Mouse (Mus musculus) right cerebral cortex, postnatal 25 days (tissue): ENCODE data around the gene Ppm1l.

Experiments used
- DNase-seq: peaks from one replicate; pipeline ENCODE4 v3.0.0; 2022

Gene Ppm1l

GRCm38 (mm10) chr3:69340971-69341370 lies 24.3 kb downstream of the Ppm1l start:
- no peak for DNase-seq

GRCm38 (mm10) chr3:69341514-69341913 lies 24.9 kb downstream of the Ppm1l start:
- DNase-seq: no peak

GRCm38 (mm10) chr3:69342247-69342921 lies 25.7 kb downstream of the Ppm1l start:
- no peak for DNase-seq

GRCm38 (mm10) chr3:69343124-69343523 lies 26.5 kb downstream of the Ppm1l start:
- DNase-seq: no peak

- no peak for DNase-seq
Measured at GRCm38 (mm10) chr3:69346514-69346913, 29.9 kb downstream of the Ppm1l start.

- DNase-seq: no peak
Measured at GRCm38 (mm10) chr3:69348197-69348920, 31.7 kb downstream of the Ppm1l start.

- no peak for DNase-seq
Measured at GRCm38 (mm10) chr3:69348921-69349237, 32.2 kb downstream of the Ppm1l start.

GRCm38 (mm10) chr3:69349973-69350372 lies 33.3 kb downstream of the Ppm1l start:
- DNase-seq: no peak

- no peak for DNase-seq
Measured at GRCm38 (mm10) chr3:69352194-69352593, 35.5 kb downstream of the Ppm1l start.

GRCm38 (mm10) chr3:69354681-69355080 lies 38.0 kb downstream of the Ppm1l start:
- DNase-seq: no peak

- DNase-seq: no peak
Measured at GRCm38 (mm10) chr3:69356078-69356665, 39.5 kb downstream of the Ppm1l start.

- DNase-seq: no peak
Measured at GRCm38 (mm10) chr3:69356781-69357180, 40.1 kb downstream of the Ppm1l start.

GRCm38 (mm10) chr3:69357897-69358619 lies 41.4 kb downstream of the Ppm1l start:
- DNase-seq: no peak

- DNase-seq: no peak
Measured at GRCm38 (mm10) chr3:69358620-69358964, 41.9 kb downstream of the Ppm1l start.

- no peak for DNase-seq
Measured at GRCm38 (mm10) chr3:69360263-69360895, 43.7 kb downstream of the Ppm1l start.

GRCm38 (mm10) chr3:69361487-69362349 lies 45.1 kb downstream of the Ppm1l start:
- DNase-seq: no peak

- no peak for DNase-seq
Measured at GRCm38 (mm10) chr3:69362350-69362790, 45.7 kb downstream of the Ppm1l start.

GRCm38 (mm10) chr3:69362906-69363305 lies 46.2 kb downstream of the Ppm1l start:
- DNase-seq: no peak

GRCm38 (mm10) chr3:69364151-69364550 lies 47.5 kb downstream of the Ppm1l start:
- no peak for DNase-seq

- no peak for DNase-seq
Measured at GRCm38 (mm10) chr3:69367916-69368315, 51.3 kb downstream of the Ppm1l start.

GRCm38 (mm10) chr3:69372731-69373130 lies 56.1 kb downstream of the Ppm1l start:
- no peak for DNase-seq
